Mouse (Mus musculus) left cerebral cortex, adult 11 months (tissue): ENCODE data around the gene Cmtm6.

ENCODE experiments used
- DNase-seq: peaks from one replicate; pipeline ENCODE4 v3.0.0; 2022; ENCODE audit warnings: low spot score

Gene Cmtm6

DNA sequence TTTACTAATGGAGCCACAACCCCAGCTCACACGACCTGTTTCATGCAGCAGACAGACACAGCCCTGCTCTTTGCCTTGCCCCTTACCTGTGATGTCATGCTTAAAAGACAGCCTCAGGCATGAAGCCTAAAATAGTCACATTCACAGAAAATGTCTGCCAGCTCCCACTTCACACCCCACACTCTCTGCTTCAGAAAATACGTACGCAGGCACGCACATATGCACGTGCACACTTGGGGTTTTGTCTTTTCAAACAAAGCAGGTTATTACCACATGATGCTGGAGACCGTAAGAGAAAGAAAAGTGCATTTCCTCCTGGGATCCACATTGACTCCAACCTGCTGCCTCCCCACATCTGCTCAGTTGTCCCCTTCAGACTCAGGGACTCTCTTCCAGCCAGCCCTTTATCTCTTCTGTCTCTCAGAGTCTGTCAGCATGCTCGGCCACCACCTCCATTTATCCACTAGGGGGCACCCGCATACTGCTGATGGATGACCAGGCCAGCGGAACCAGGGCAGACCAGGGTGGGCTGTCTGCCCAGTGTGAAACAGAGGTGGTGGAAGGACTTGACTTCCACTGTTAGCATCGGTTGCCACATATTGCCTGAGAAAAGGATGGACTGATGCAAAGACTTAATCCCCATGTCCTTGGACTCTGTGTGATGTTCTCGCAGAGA, 66.6 kb downstream of the Cmtm6 start:
- DNase-seq: peak; percentile 83

DNA sequence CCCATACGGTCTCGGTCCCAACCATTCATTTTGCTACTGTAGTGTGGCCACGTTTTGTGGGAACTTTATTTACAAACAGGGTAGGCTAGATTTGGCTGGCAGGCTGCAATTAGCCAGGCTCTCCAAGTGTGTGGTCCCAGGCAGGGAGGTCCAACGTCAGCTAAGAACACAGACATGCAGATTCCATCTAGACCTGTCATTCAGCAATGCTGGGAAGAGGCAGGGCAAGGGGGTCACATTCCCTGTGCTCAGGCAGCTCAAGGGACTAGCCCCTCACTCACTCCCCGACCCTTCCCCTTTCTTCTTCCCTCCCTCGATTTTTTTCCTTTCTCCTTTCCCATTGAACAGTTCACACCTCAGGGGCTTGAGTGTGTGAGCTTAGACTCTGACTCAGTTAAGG, 67.9 kb downstream of the Cmtm6 start:
- no peak for DNase-seq
